Mouse (Mus musculus): Measurements from ENCODE around the gene Rabep1. TPM values are rescaled to one million over a fixed set of nuclear protein-coding genes. Genes with fewer than 3 reads are reported as not detected.

Gene Rabep1
- polyA plus RNA-seq, 1 experiment from 2014 or later, result 30.5 TPM

GRCm38 (mm10) chr11:70869811-70870210 is 25.2 kb downstream of the Rabep1 start:
- no peak for ATAC-seq (replicated peaks; ENCODE audit: low FRiP score, low TSS enrichment, low read depth)
- H3K4me1 ChIP-seq (replicated peaks; ENCODE audit: control insufficient read depth, insufficient read depth, low read length), result no peaks in the 10 kb centered on the region
- H3K9me3 ChIP-seq (ENCODE audit: control insufficient read depth, low read length), result no peaks in the 10 kb centered on the region
- H3K4me2 ChIP-seq (ENCODE audit: low read length), result no peak overlapping the region
- no peaks in the 10 kb centered on the region for H3K36me3 ChIP-seq (ENCODE audit: control insufficient read depth, insufficient read depth, low read length)
- no peak overlapping the region for H3K9ac ChIP-seq (ENCODE audit: low read length)
- no peak overlapping the region for H3K27ac ChIP-seq (ENCODE audit: low read depth)
- H3K27me3 ChIP-seq (replicated peaks; ENCODE audit: control insufficient read depth, insufficient read depth, low read length), result no peaks in the 10 kb centered on the region
- WGBS, result 90% methylated on average over 2 of the region's 2 CpGs
- no peak overlapping the region for H3K4me3 ChIP-seq (ENCODE audit: low read depth, low read length)
- DNase-seq (ENCODE audit: low spot score), result no peak

GRCm38 (mm10) chr11:70870407-70870806 is 25.8 kb downstream of the Rabep1 start:
- H3K4me1 ChIP-seq (replicated peaks; ENCODE audit: control insufficient read depth, insufficient read depth, low read length), result no peaks in the 10 kb centered on the region
- H3K9ac ChIP-seq (ENCODE audit: low read length), result no peak overlapping the region
- DNase-seq (ENCODE audit: low spot score), result no peak
- H3K27ac ChIP-seq (ENCODE audit: low read depth), result no peak overlapping the region
- H3K36me3 ChIP-seq (ENCODE audit: control insufficient read depth, insufficient read depth, low read length), result no peaks in the 10 kb centered on the region
- no peaks in the 10 kb centered on the region for H3K9me3 ChIP-seq (ENCODE audit: control insufficient read depth, low read length)
- no peak overlapping the region for H3K4me2 ChIP-seq (ENCODE audit: low read length)
- H3K4me3 ChIP-seq (ENCODE audit: low read depth, low read length), result no peak overlapping the region
- WGBS, result 96% methylated on average over 1 of the region's 1 CpGs
- no peak for ATAC-seq (replicated peaks; ENCODE audit: low FRiP score, low TSS enrichment, low read depth)
- H3K27me3 ChIP-seq (replicated peaks; ENCODE audit: control insufficient read depth, insufficient read depth, low read length), result no peaks in the 10 kb centered on the region

- Histone ChIP-seq H3K9me3 (ENCODE audit: control insufficient read depth, low read length) (no peaks in the 10 kb centered on the region), H3K27ac (ENCODE audit: low read depth) (no peak overlapping the region), H3K4me3 (ENCODE audit: low read depth, low read length) (no peak overlapping the region), H3K36me3 (ENCODE audit: control insufficient read depth, insufficient read depth, low read length) (no peaks in the 10 kb centered on the region), H3K4me1 (replicated peaks; ENCODE audit: control insufficient read depth, insufficient read depth, low read length) (no peaks in the 10 kb centered on the region), H3K27me3 (replicated peaks; ENCODE audit: control insufficient read depth, insufficient read depth, low read length) (no peaks in the 10 kb centered on the region), H3K4me2 (ENCODE audit: low read length) (no peak overlapping the region), H3K9ac (ENCODE audit: low read length) (no peak overlapping the region)
- ATAC-seq (replicated peaks; ENCODE audit: low FRiP score, low TSS enrichment, low read depth), result no peak
- 85% methylated on average over 1 of the region's 1 CpGs for WGBS
- DNase-seq (ENCODE audit: low spot score), result no peak
Observed at GRCm38 (mm10) chr11:70871110-70871509, 26.5 kb downstream of the Rabep1 start.

GRCm38 (mm10) chr11:70871766-70872330 is 27.3 kb downstream of the Rabep1 start:
- Histone ChIP-seq H3K9me3 (ENCODE audit: control insufficient read depth, low read length) (no peaks in the 10 kb centered on the region), H3K36me3 (ENCODE audit: control insufficient read depth, insufficient read depth, low read length) (no peaks in the 10 kb centered on the region), H3K27me3 (replicated peaks; ENCODE audit: control insufficient read depth, insufficient read depth, low read length) (no peaks in the 10 kb centered on the region), H3K4me1 (replicated peaks; ENCODE audit: control insufficient read depth, insufficient read depth, low read length) (no peaks in the 10 kb centered on the region), H3K27ac (ENCODE audit: low read depth) (no peak overlapping the region), H3K9ac (ENCODE audit: low read length) (no peak overlapping the region), H3K4me3 (ENCODE audit: low read depth, low read length) (no peak overlapping the region), H3K4me2 (ENCODE audit: low read length) (no peak overlapping the region)
- DNase-seq (ENCODE audit: low spot score), result no peak
- no peak for ATAC-seq (replicated peaks; ENCODE audit: low FRiP score, low TSS enrichment, low read depth)
- WGBS, result 80% methylated on average over 3 of the region's 3 CpGs

GRCm38 (mm10) chr11:70873846-70874613 is 29.5 kb downstream of the Rabep1 start:
- no peaks in the 10 kb centered on the region for H3K4me1 ChIP-seq (replicated peaks; ENCODE audit: control insufficient read depth, insufficient read depth, low read length)
- no peak overlapping the region for H3K4me3 ChIP-seq (ENCODE audit: low read depth, low read length)
- no peak for DNase-seq (ENCODE audit: low spot score)
- H3K27me3 ChIP-seq (replicated peaks; ENCODE audit: control insufficient read depth, insufficient read depth, low read length), result no peaks in the 10 kb centered on the region
- H3K36me3 ChIP-seq (ENCODE audit: control insufficient read depth, insufficient read depth, low read length), result 0 out of 2 replicates have a peak, but pooled peaks cover under 1% of the 10 kb centered on the region
- H3K9ac ChIP-seq (ENCODE audit: low read length), result no peak overlapping the region
- no peak overlapping the region for H3K4me2 ChIP-seq (ENCODE audit: low read length)
- H3K9me3 ChIP-seq (ENCODE audit: control insufficient read depth, low read length), result no peaks in the 10 kb centered on the region
- 54% methylated on average over 1 of the region's 1 CpGs for WGBS
- no peak overlapping the region for H3K27ac ChIP-seq (ENCODE audit: low read depth)
- ATAC-seq (replicated peaks; ENCODE audit: low FRiP score, low TSS enrichment, low read depth), result no peak

- Histone ChIP-seq H3K36me3 (ENCODE audit: control insufficient read depth, insufficient read depth, low read length) (0 out of 2 replicates have a peak, but pooled peaks cover 10% of the 10 kb centered on the region), H3K27me3 (replicated peaks; ENCODE audit: control insufficient read depth, insufficient read depth, low read length) (no peaks in the 10 kb centered on the region), H3K4me2 (ENCODE audit: low read length) (no peak overlapping the region), H3K27ac (ENCODE audit: low read depth) (no peak overlapping the region), H3K9ac (ENCODE audit: low read length) (no peak overlapping the region), H3K4me3 (ENCODE audit: low read depth, low read length) (no peak overlapping the region), H3K4me1 (replicated peaks; ENCODE audit: control insufficient read depth, insufficient read depth, low read length) (no peaks in the 10 kb centered on the region), H3K9me3 (ENCODE audit: control insufficient read depth, low read length) (no peaks in the 10 kb centered on the region)
- no peak for DNase-seq (ENCODE audit: low spot score)
- WGBS, result 91% methylated on average over 7 of the region's 7 CpGs
- ATAC-seq (replicated peaks; ENCODE audit: low FRiP score, low TSS enrichment, low read depth), result no peak
Observed at GRCm38 (mm10) chr11:70877670-70878069, 33.1 kb downstream of the Rabep1 start.

- Histone ChIP-seq H3K4me3 (ENCODE audit: low read depth, low read length) (no peak overlapping the region), H3K9me3 (ENCODE audit: control insufficient read depth, low read length) (no peaks in the 10 kb centered on the region), H3K4me1 (replicated peaks; ENCODE audit: control insufficient read depth, insufficient read depth, low read length) (no peaks in the 10 kb centered on the region), H3K36me3 (ENCODE audit: control insufficient read depth, insufficient read depth, low read length) (peaks cover 38% of the 10 kb centered on the region), H3K9ac (ENCODE audit: low read length) (no peak overlapping the region), H3K4me2 (ENCODE audit: low read length) (no peak overlapping the region), H3K27me3 (replicated peaks; ENCODE audit: control insufficient read depth, insufficient read depth, low read length) (no peaks in the 10 kb centered on the region), H3K27ac (ENCODE audit: low read depth) (no peak overlapping the region)
- 90% methylated on average over 3 of the region's 3 CpGs for WGBS
- ATAC-seq (replicated peaks; ENCODE audit: low FRiP score, low TSS enrichment, low read depth) (no peak), DNase-seq (ENCODE audit: low spot score) (no peak)
Observed at GRCm38 (mm10) chr11:70882905-70883430, 38.4 kb downstream of the Rabep1 start.

- Histone ChIP-seq H3K4me1 (replicated peaks; ENCODE audit: control insufficient read depth, insufficient read depth, low read length) (no peaks in the 10 kb centered on the region), H3K36me3 (ENCODE audit: control insufficient read depth, insufficient read depth, low read length) (peaks cover 51% of the 10 kb centered on the region), H3K4me2 (ENCODE audit: low read length) (no peak overlapping the region), H3K4me3 (ENCODE audit: low read depth, low read length) (no peak overlapping the region), H3K27me3 (replicated peaks; ENCODE audit: control insufficient read depth, insufficient read depth, low read length) (no peaks in the 10 kb centered on the region), H3K9ac (ENCODE audit: low read length) (no peak overlapping the region), H3K9me3 (ENCODE audit: control insufficient read depth, low read length) (no peaks in the 10 kb centered on the region), H3K27ac (ENCODE audit: low read depth) (no peak overlapping the region)
- ATAC-seq (replicated peaks; ENCODE audit: low FRiP score, low TSS enrichment, low read depth), result no peak
- 94% methylated on average over 2 of the region's 2 CpGs for WGBS
- DNase-seq (ENCODE audit: low spot score), result no peak
Observed at GRCm38 (mm10) chr11:70890643-70891042, 46.1 kb downstream of the Rabep1 start.

- Histone ChIP-seq H3K36me3 (ENCODE audit: control insufficient read depth, insufficient read depth, low read length) (peaks cover 52% of the 10 kb centered on the region), H3K9me3 (ENCODE audit: control insufficient read depth, low read length) (no peaks in the 10 kb centered on the region), H3K4me2 (ENCODE audit: low read length) (no peak overlapping the region), H3K4me1 (replicated peaks; ENCODE audit: control insufficient read depth, insufficient read depth, low read length) (no peaks in the 10 kb centered on the region), H3K27me3 (replicated peaks; ENCODE audit: control insufficient read depth, insufficient read depth, low read length) (no peaks in the 10 kb centered on the region), H3K27ac (ENCODE audit: low read depth) (no peak overlapping the region), H3K4me3 (ENCODE audit: low read depth, low read length) (no peak overlapping the region), H3K9ac (ENCODE audit: low read length) (no peak overlapping the region)
- ATAC-seq (replicated peaks; ENCODE audit: low FRiP score, low TSS enrichment, low read depth) (no peak), DNase-seq (ENCODE audit: low spot score) (no peak)
Observed at GRCm38 (mm10) chr11:70891616-70892015, 47.0 kb downstream of the Rabep1 start.
